22 mouse cellular contexts compared by ENCODE assay signal in the genomic region with DNA sequence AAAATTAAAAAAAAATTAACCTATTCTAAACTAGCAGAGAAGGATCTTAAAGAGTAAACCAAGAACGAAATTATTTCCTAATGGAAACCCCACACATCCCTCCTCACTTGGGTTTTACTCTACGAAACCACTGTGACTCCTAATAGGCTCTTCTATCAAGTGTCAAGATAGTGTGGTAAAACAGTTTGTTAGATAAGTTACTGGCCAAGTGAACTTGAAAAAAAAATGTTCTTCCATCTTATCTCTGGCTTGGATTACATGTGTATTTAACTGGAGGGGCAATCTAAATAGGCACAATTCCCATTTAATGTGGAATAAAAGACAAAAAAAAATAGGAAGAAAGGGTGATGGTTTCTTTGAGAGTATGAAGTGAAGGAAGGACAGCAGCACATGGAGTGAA. TPM values are rescaled to one million over a fixed set of nuclear protein-coding genes. Genes with fewer than 3 reads are reported as not detected.
DNase-seq lines count a peak whose midpoint lies in the region; TF ChIP-seq lines count a peak whose summit lies in the region.
"Had no signal": no experiment of that assay in that cellular context is flagged by ENCODE, and none has a peak within 500 bp of the region (broad histone marks: within the 10 kb centered on the region; RNA-seq: fewer than 3 reads in every experiment).

No protein-coding gene starts in this region.

- peak; percentile 71 to 77; a peak in 3 of 4 replicates for TF ChIP-seq EP300 in MEL (IDR thresholded peaks at IDR 0.05; ENCODE audit: low read depth in 1 of 2, low read length in 2 of 2)

- no peak overlapping the region for H3K9ac ChIP-seq in MEL (ENCODE audit: control insufficient read depth, low read depth, low read length, poor library complexity, severe bottlenecking)

- no peaks in the 10 kb centered on the region for H3K79me2 ChIP-seq in MEL (ENCODE audit: control insufficient read depth, insufficient read depth, low read length, poor library complexity)

- H3K36me3 ChIP-seq in MEL (ENCODE audit: control insufficient read depth in 1 of 2, insufficient read depth in 2 of 2, low read length in 2 of 2), result peaks cover 4 to 25% of the 10 kb centered on the region in 2 experiments

- peak; percentile 46 for DNase-seq in MEL (ENCODE audit: low read depth, low spot score)
- DNase-seq in ovary, adult 18-20 months (ENCODE audit: low spot score), result no peak
- DNase-seq: adrenal gland, adult 2 months; adrenal gland, adult 8-10 months; adrenal gland, postnatal 10 days; adrenal gland, postnatal 14 days; adrenal gland, postnatal 25 days; adrenal gland, postnatal 36 days; B cell, adult 2 months; cerebellum, adult 11 months; cerebellum, adult 11-12 months; cerebellum, adult 18-20 months; cerebellum, adult 2 months; cerebellum, adult 8-10 months had no signal

- H3K27ac ChIP-seq in MEL (ENCODE audit: control insufficient read depth, low read depth, low read length), result no peak overlapping the region; the same call in 1 of the 2 replicates

- peaks cover 9 to 20% of the 10 kb centered on the region in 2 experiments for H3K4me1 ChIP-seq in MEL (ENCODE audit: control insufficient read depth in 1 of 2, insufficient read depth in 2 of 2, low read length in 2 of 2)

- H3K9me3 ChIP-seq in MEL (replicated peaks; ENCODE audit: insufficient read depth, low read length), result no peaks in the 10 kb centered on the region
- H3K9me3 ChIP-seq: G1E had no signal

- TF ChIP-seq RAD21 in MEL (IDR thresholded peaks at IDR 0.05; ENCODE audit: low read depth, low read length), result no peak

- no peaks in the 10 kb centered on the region for H3K27me3 ChIP-seq in MEL (ENCODE audit: control insufficient read depth in 1 of 2, insufficient read depth in 2 of 2, low read length in 2 of 2)
- H3K27me3 ChIP-seq: CH12.LX, Patski had no signal

- no peak overlapping the region for H3K4me3 ChIP-seq in MEL (ENCODE audit: control insufficient read depth in 1 of 2, insufficient read depth in 1 of 2, low read depth in 2 of 2, low read length in 2 of 2)

- TF ChIP-seq POLR2A in MEL (IDR thresholded peaks at IDR 0.05; ENCODE audit: control insufficient read depth in 1 of 2, insufficient read depth in 1 of 2, low read depth in 1 of 2, low read length in 2 of 2, poor library complexity in 1 of 2), result no peak

- TF ChIP-seq CTCF in MEL (IDR thresholded peaks at IDR 0.05 in 2 of 3, conservative IDR thresholded peaks at IDR 0.05 in 1 of 3; ENCODE audit: control insufficient read depth in 1 of 3, insufficient read depth in 1 of 3, low read depth in 2 of 3, low read length in 3 of 3, poor library complexity in 1 of 3, severe bottlenecking in 1 of 3), result no peak

TF ChIP-seq in MEL, 35 proteins besides CTCF, POLR2A, EP300 and RAD21:
- TF ChIP-seq POLR2AphosphoS2 (IDR thresholded peaks at IDR 0.05; ENCODE audit: low read length) (no peak), ZKSCAN1 (IDR thresholded peaks at IDR 0.05; ENCODE audit: low read depth, low read length) (no peak), TCF12 (IDR thresholded peaks at IDR 0.05; ENCODE audit: low read depth, low read length) (peak; percentile 16; the same call in 1 of the 2 replicates), SMC3 (IDR thresholded peaks at IDR 0.05; ENCODE audit: low read depth, low read length) (no peak), POLR2AphosphoS5 (IDR thresholded peaks at IDR 0.05; ENCODE audit: borderline replicate concordance, low read depth, low read length) (no peak), HCFC1 (IDR thresholded peaks at IDR 0.05; ENCODE audit: low read depth, low read length) (no peak), MXI1 (IDR thresholded peaks at IDR 0.05; ENCODE audit: low read depth, low read length) (no peak), E2F4 (IDR thresholded peaks at IDR 0.05; ENCODE audit: borderline replicate concordance, low read depth, low read length) (no peak), KAT2A (conservative IDR thresholded peaks at IDR 0.05; ENCODE audit: low read depth, low read length) (no peak), MAFK (IDR thresholded peaks at IDR 0.05; ENCODE audit: borderline replicate concordance, low read depth, low read length) (no peak), GATA1 (IDR thresholded peaks at IDR 0.05; ENCODE audit: low read depth, low read length) (peak; percentile 79), CHD2 (IDR thresholded peaks at IDR 0.05; ENCODE audit: low read length) (no peak), ZC3H11A (IDR thresholded peaks at IDR 0.05; ENCODE audit: low read depth, low read length) (no peak), NRF1 (IDR thresholded peaks at IDR 0.05; ENCODE audit: insufficient read depth, low read depth, low read length, poor library complexity, severe bottlenecking) (no peak), MYC (IDR thresholded peaks at IDR 0.05; ENCODE audit: low read depth, low read length) (0 out of 2 replicates have a peak, but pooled peaks have one; percentile 7), MYB (IDR thresholded peaks at IDR 0.05; ENCODE audit: low read depth, low read length) (peak; percentile 36; the same call in 1 of the 2 replicates), MAZ (IDR thresholded peaks at IDR 0.05; ENCODE audit: low read depth, low read length) (no peak), UBTF (IDR thresholded peaks at IDR 0.05; ENCODE audit: borderline replicate concordance, insufficient read depth, low read depth, low read length) (no peak), MEF2A (IDR thresholded peaks at IDR 0.05; ENCODE audit: extremely low read depth, insufficient replicate concordance, low read depth, low read length, poor library complexity, severe bottlenecking) (no peak), ZMIZ1 (IDR thresholded peaks at IDR 0.05; ENCODE audit: low read depth, low read length) (no peak), SIN3A (IDR thresholded peaks at IDR 0.05; ENCODE audit: low read length) (peak; percentile 41; the same call in 1 of the 2 replicates), CHD1 (IDR thresholded peaks at IDR 0.05; ENCODE audit: low read depth, low read length) (no peak), ETS1 (IDR thresholded peaks at IDR 0.05; ENCODE audit: low read depth, low read length) (peak; percentile 42; the same call in 1 of the 2 replicates), GABPA (IDR thresholded peaks at IDR 0.05; ENCODE audit: low read depth, low read length) (no peak), BHLHE40 (IDR thresholded peaks at IDR 0.05; ENCODE audit: borderline replicate concordance, low read depth, low read length) (no peak), TAL1 (IDR thresholded peaks at IDR 0.05; ENCODE audit: low read length) (no peak), JUND (IDR thresholded peaks at IDR 0.05; ENCODE audit: low read depth, low read length) (no peak), TBP (IDR thresholded peaks at IDR 0.05; ENCODE audit: low read depth, low read length) (no peak), MAX (IDR thresholded peaks at IDR 0.05; ENCODE audit: low read length) (no peak), RCOR1 (IDR thresholded peaks at IDR 0.05; ENCODE audit: low read depth, low read length) (peak; percentile 62), ZNF384 (IDR thresholded peaks at IDR 0.05; ENCODE audit: low read depth, low read length) (peak; percentile 96), USF1 (IDR thresholded peaks at IDR 0.05; ENCODE audit: low read depth, low read length) (no peak), NELFE (IDR thresholded peaks at IDR 0.05; ENCODE audit: low read depth, low read length) (no peak), USF2 (IDR thresholded peaks at IDR 0.05; ENCODE audit: borderline replicate concordance in 1 of 2, insufficient read depth in 1 of 2, low read depth in 1 of 2, low read length in 2 of 2) (no peak), ELF1 (IDR thresholded peaks at IDR 0.05; ENCODE audit: low read depth, low read length) (no peak)

RNA-seq across cellular contexts. Expression of gene Gm10392, which starts 11.9 kb away (rescaled TPM):
- total RNA-seq in MEL (2012; rRNA removed), result 0.20 and 0.27 TPM in 2 replicates
- polyA plus RNA-seq in MEL (2012; ENCODE audit: insufficient read depth in 1 of 2, insufficient read length in 2 of 2, low read depth in 1 of 2, low replicate concordance in 2 of 2, missing spikeins in 1 of 2), result under 1 TPM in 1 of 2 experiments, not detected in 1; 0.10 TPM
- total RNA-seq: adrenal gland, adult 18-20 months; adrenal gland, adult 2 months; adrenal gland, adult 8-10 months; adrenal gland, postnatal 10 days; adrenal gland, postnatal 14 days; adrenal gland, postnatal 25 days; adrenal gland, postnatal 36 days; adrenal gland, postnatal 4 days; ES-E14 had no signal
- polyA plus RNA-seq: adrenal gland, adult 2 months; brain, embryonic 14.5 days; C2C12; cerebellum, adult 2 months; G1E; Patski had no signal

RNA-seq across cellular contexts. Expression of gene Trp53i13, which starts 15.1 kb away (rescaled TPM):
- total RNA-seq in MEL (2012; rRNA removed), result 6.0 and 6.6 TPM in 2 replicates
- 10 to 100 TPM in 1 of 2 experiments, not detected in 1; 12.3 TPM for polyA plus RNA-seq in MEL (2012; ENCODE audit: insufficient read depth in 1 of 2, insufficient read length in 2 of 2, low read depth in 1 of 2, low replicate concordance in 2 of 2, missing spikeins in 1 of 2)

RNA-seq across cellular contexts. Expression of gene Abhd15, which starts 15.9 kb away (rescaled TPM):
- 1.7 and 1.8 TPM in 2 replicates for total RNA-seq in MEL (2012; rRNA removed)
- 1 to 10 TPM in 1 of 2 experiments, not detected in 1; 1.9 TPM for polyA plus RNA-seq in MEL (2012; ENCODE audit: insufficient read depth in 1 of 2, insufficient read length in 2 of 2, low read depth in 1 of 2, low replicate concordance in 2 of 2, missing spikeins in 1 of 2)

RNA-seq across cellular contexts. Expression of gene Git1, which starts 37.5 kb away (rescaled TPM):
- 32.0 and 33.1 TPM in 2 replicates for total RNA-seq in MEL (2012; rRNA removed)
- polyA plus RNA-seq in MEL (2012; ENCODE audit: insufficient read depth in 1 of 2, insufficient read length in 2 of 2, low read depth in 1 of 2, low replicate concordance in 2 of 2, missing spikeins in 1 of 2), result 10 to 100 TPM in 1 of 2 experiments, not detected in 1; 81.4 TPM

RNA-seq across cellular contexts. Expression of gene Ankrd13b, which starts 41.4 kb away (rescaled TPM):
- total RNA-seq in MEL (2012; rRNA removed), result 20.9 and 22.6 TPM in 2 replicates
- polyA plus RNA-seq in MEL (2012; ENCODE audit: insufficient read depth in 1 of 2, insufficient read length in 2 of 2, low read depth in 1 of 2, low replicate concordance in 2 of 2, missing spikeins in 1 of 2), result 10 to 100 TPM in 1 of 2 experiments, not detected in 1; 54.0 TPM
